Mouse (Mus musculus): ENCODE measurements around the gene Gm11444. TPM values are rescaled to one million over a fixed set of nuclear protein-coding genes. Genes with fewer than 3 reads are reported as not detected.
A peak's percentile ranks its signal among the peaks of the same experiment; 100 is the strongest.

The Gm11444 gene
- not detected in 2 replicates for polyA plus RNA-seq (2015; fragmentation: Nextera tagmentation; extraction: Ambion mirVana)

GRCm38 (mm10) chr11:85850233-85850632, at the start of gene Gm11444:
Gm11444 (minus strand) TSS chr11:85850333.
- H3K4me2 ChIP-seq (ENCODE audit: low read length), result no peak within 1 kb of the TSS
- H3K9me3 ChIP-seq (replicated peaks; ENCODE audit: control insufficient read depth, low read length, poor library complexity, severe bottlenecking), result no peaks in the 10 kb centered on the region
- H3K27ac ChIP-seq (ENCODE audit: low read length), result no peak within 1 kb of the TSS
- peaks cover 16% of the 10 kb centered on the region for H3K27me3 ChIP-seq (ENCODE audit: control insufficient read depth, insufficient read depth, low read depth, low read length)
- no peak within 1 kb of the TSS for H3K9ac ChIP-seq (ENCODE audit: low read depth, low read length)
- no peak for ATAC-seq
- H3K4me3 ChIP-seq (ENCODE audit: low read depth, low read length), result no peak within 1 kb of the TSS
- H3K4me1 ChIP-seq (ENCODE audit: control insufficient read depth, insufficient read depth, low read length), result no peaks in the 10 kb centered on the region
- WGBS, result 86% methylated on average over 6 of the region's 6 CpGs
- no peaks in the 10 kb centered on the region for H3K36me3 ChIP-seq (ENCODE audit: control insufficient read depth, insufficient read depth, low read length)

DNA sequence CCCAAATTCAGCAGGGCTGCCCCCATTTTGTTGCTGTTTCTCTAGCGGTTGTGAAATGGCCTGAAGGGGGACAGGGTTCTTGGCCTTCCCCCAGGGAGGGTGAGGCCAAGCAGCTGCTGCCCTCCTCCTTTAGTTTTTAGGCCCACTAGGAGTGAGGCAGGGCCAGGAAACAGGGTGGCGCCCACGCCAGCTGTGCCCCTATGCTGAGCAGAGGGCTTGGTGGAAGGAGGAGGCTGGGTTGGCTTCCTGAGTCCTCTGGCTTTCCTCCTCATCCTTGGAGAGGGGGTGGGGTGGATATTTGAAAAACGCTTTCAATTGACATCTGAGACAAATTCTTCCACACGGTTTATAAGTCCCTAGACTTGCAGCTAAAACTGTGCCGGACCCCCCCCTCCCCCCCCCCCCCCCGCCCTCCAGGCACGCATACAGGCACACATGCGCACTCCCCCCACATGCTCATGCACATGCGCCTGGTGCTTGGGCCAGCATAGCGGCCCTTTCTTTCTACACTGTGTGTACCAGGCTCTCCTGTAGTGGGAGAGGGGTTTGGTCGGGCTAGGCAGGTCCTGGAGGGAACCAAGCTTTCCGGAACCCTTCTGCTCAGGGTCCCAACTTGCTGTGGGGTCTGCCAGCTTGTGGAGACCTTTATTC, 46.3 kb upstream of the Gm11444 start:
- H3K4me1 ChIP-seq (ENCODE audit: control insufficient read depth, insufficient read depth, low read length), result peaks cover 5% of the 10 kb centered on the region
- no peak overlapping the region for H3K27ac ChIP-seq (ENCODE audit: low read length)
- ATAC-seq, result no peak
- peaks cover 71% of the 10 kb centered on the region for H3K27me3 ChIP-seq (ENCODE audit: control insufficient read depth, insufficient read depth, low read depth, low read length)
- no peak overlapping the region for H3K4me2 ChIP-seq (ENCODE audit: low read length)
- no peaks in the 10 kb centered on the region for H3K9me3 ChIP-seq (replicated peaks; ENCODE audit: control insufficient read depth, low read length, poor library complexity, severe bottlenecking)
- no peak overlapping the region for H3K9ac ChIP-seq (ENCODE audit: low read depth, low read length)
- H3K36me3 ChIP-seq (ENCODE audit: control insufficient read depth, insufficient read depth, low read length), result no peaks in the 10 kb centered on the region
- 33% methylated on average over 9 of the region's 13 CpGs for WGBS
- H3K4me3 ChIP-seq (ENCODE audit: low read depth, low read length), result no peak overlapping the region

DNA sequence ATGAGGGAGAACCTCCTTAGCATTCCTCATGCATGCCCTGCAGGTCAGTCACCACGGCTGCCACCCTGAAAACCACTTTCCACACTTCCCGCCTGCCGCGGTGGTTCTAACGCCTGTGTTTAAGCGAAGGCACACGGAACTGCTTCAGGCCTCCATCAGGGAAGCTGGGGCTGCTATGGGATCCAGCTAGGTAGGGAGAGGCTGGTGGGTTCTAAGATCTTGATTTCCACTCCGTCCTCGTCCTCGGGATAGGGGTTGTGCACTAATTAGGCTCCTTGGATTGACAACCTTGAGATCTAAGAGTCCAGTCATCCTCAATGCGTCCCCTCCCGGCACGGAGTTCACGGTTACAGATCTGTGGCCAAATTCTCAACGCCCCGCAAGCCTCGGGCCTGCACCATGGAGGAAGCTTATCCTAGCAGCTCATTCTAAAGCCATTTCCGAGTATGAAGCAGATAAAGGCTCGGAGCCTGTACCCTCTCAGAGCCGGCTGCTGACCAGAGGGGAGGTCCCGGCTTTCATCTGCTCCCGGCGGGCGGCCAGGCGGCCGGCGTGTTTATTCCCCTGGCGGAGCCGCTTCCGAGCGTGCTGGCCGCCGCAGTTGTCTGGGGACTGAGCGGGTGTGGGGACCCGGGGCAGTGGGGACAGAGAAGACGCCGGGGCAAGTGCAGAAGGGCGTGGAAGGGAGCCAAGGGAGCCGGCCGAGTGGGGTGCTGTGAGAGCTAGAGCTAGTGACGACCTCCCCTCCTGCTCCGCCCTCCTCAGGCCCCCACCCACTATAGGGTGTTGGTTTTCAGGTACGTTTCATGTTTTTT, 44.8 kb upstream of the Gm11444 start:
- Histone ChIP-seq H3K9ac (ENCODE audit: low read depth, low read length) (no peak overlapping the region), H3K9me3 (replicated peaks; ENCODE audit: control insufficient read depth, low read length, poor library complexity, severe bottlenecking) (no peaks in the 10 kb centered on the region), H3K27ac (ENCODE audit: low read length) (no peak overlapping the region), H3K4me3 (ENCODE audit: low read depth, low read length) (peak overlapping the region; percentile 7; the same call in 1 of the 2 replicates), H3K27me3 (ENCODE audit: control insufficient read depth, insufficient read depth, low read depth, low read length) (peaks cover 69% of the 10 kb centered on the region), H3K4me1 (ENCODE audit: control insufficient read depth, insufficient read depth, low read length) (peaks cover 5% of the 10 kb centered on the region), H3K36me3 (ENCODE audit: control insufficient read depth, insufficient read depth, low read length) (no peaks in the 10 kb centered on the region), H3K4me2 (ENCODE audit: low read length) (peak overlapping the region; percentile 39)
- WGBS, result under 1% methylated on average over 43 of the region's 43 CpGs
- ATAC-seq, result no peak

DNA sequence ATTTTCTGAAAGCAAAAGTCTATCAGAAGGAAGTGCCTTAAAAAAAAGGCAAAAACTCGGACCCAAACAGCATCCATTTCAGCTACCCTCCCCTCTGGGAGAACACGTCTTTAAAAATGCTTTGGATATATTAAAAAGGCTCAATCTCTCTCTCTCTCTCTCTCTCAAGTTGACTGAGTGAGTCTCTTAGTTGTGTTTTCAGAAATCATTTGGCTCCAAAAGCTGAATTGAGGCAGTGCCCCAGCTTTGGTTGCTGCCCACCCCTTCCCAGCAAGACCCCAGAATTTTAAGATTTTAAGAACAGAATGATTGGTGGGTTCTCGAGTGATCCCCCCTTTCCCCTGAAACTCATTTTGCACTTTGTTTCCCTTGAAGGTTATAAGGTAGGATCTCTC, 44.0 kb upstream of the Gm11444 start:
- H3K4me1 ChIP-seq (ENCODE audit: control insufficient read depth, insufficient read depth, low read length), result peaks cover 5% of the 10 kb centered on the region
- H3K4me3 ChIP-seq (ENCODE audit: low read depth, low read length), result no peak overlapping the region
- no peaks in the 10 kb centered on the region for H3K36me3 ChIP-seq (ENCODE audit: control insufficient read depth, insufficient read depth, low read length)
- H3K9ac ChIP-seq (ENCODE audit: low read depth, low read length), result no peak overlapping the region
- no peak overlapping the region for H3K27ac ChIP-seq (ENCODE audit: low read length)
- 9% methylated on average over 3 of the region's 3 CpGs for WGBS
- no peak for ATAC-seq
- H3K4me2 ChIP-seq (ENCODE audit: low read length), result no peak overlapping the region
- H3K9me3 ChIP-seq (replicated peaks; ENCODE audit: control insufficient read depth, low read length, poor library complexity, severe bottlenecking), result no peaks in the 10 kb centered on the region
- H3K27me3 ChIP-seq (ENCODE audit: control insufficient read depth, insufficient read depth, low read depth, low read length), result peaks cover 71% of the 10 kb centered on the region

DNA sequence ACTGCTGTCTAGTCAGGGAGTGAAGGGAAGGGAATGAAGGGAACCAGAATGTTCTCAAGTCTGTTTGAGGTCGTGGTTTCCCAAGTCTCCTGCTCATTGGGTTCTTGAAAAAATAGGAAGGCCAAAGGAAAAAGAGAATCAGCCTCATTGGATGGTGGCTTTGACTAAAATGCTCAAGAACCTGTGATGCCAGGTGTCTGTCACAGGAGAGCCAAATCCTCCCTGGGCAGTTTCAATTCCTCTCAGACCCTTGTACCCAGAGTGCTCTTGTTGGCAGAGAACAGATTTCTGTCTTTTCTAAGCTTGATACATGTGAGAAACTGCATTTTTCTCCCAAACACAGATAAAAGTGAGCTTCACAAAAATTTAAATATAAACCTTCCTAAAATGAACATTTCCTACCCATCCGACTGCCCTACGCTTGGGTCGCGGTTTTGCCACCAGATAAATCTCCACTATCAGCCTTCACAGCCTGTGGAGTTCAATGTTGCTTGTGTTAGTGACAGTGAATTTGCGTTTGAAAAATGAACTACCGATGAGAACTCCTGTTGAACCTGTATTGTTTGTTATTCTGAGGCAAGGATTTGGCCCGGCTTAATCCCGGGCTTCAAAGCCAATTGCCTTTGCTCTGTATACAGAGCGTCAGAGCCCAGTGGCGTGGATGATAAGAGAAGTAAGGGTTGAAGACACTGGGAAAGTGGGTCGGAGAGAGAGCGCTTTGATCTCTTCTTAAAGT, 43.4 kb upstream of the Gm11444 start:
- Histone ChIP-seq H3K27ac (ENCODE audit: low read length) (no peak overlapping the region), H3K27me3 (ENCODE audit: control insufficient read depth, insufficient read depth, low read depth, low read length) (peaks cover 73% of the 10 kb centered on the region)
- whole genome bisulfite sequencing, result 4% methylated on average over 13 of the region's 13 CpGs

GRCm38 (mm10) chr11:85892771-85893170, 42.6 kb upstream of the Gm11444 start:
- no peak overlapping the region for H3K4me3 ChIP-seq (ENCODE audit: low read depth, low read length)
- WGBS, result 1% methylated on average over 6 of the region's 6 CpGs
- H3K36me3 ChIP-seq (ENCODE audit: control insufficient read depth, insufficient read depth, low read length), result no peaks in the 10 kb centered on the region
- H3K27ac ChIP-seq (ENCODE audit: low read length), result no peak overlapping the region
- no peak overlapping the region for H3K9ac ChIP-seq (ENCODE audit: low read depth, low read length)
- H3K27me3 ChIP-seq (ENCODE audit: control insufficient read depth, insufficient read depth, low read depth, low read length), result peaks cover 69% of the 10 kb centered on the region
- H3K9me3 ChIP-seq (replicated peaks; ENCODE audit: control insufficient read depth, low read length, poor library complexity, severe bottlenecking), result no peaks in the 10 kb centered on the region
- peaks cover 5% of the 10 kb centered on the region for H3K4me1 ChIP-seq (ENCODE audit: control insufficient read depth, insufficient read depth, low read length)
- no peak overlapping the region for H3K4me2 ChIP-seq (ENCODE audit: low read length)
- ATAC-seq, result no peak

More for the DNA sequence above, 43.4 kb upstream of the Gm11444 start:
- H3K9ac ChIP-seq (ENCODE audit: low read depth, low read length), result no peak overlapping the region
- H3K9me3 ChIP-seq (replicated peaks; ENCODE audit: control insufficient read depth, low read length, poor library complexity, severe bottlenecking), result no peaks in the 10 kb centered on the region
- H3K4me3 ChIP-seq (ENCODE audit: low read depth, low read length), result no peak overlapping the region
- H3K4me1 ChIP-seq (ENCODE audit: control insufficient read depth, insufficient read depth, low read length), result peaks cover 5% of the 10 kb centered on the region
- H3K36me3 ChIP-seq (ENCODE audit: control insufficient read depth, insufficient read depth, low read length), result no peaks in the 10 kb centered on the region
- ATAC-seq, result no peak
- no peak overlapping the region for H3K4me2 ChIP-seq (ENCODE audit: low read length)

GRCm38 (mm10) chr11:85891692-85892040, 41.5 kb upstream of the Gm11444 start:
- WGBS, result 3% methylated on average over 2 of the region's 2 CpGs
- H3K4me2 ChIP-seq (ENCODE audit: low read length), result no peak overlapping the region
- no peaks in the 10 kb centered on the region for H3K9me3 ChIP-seq (replicated peaks; ENCODE audit: control insufficient read depth, low read length, poor library complexity, severe bottlenecking)
- no peak overlapping the region for H3K9ac ChIP-seq (ENCODE audit: low read depth, low read length)
- H3K27ac ChIP-seq (ENCODE audit: low read length), result no peak overlapping the region
- no peak overlapping the region for H3K4me3 ChIP-seq (ENCODE audit: low read depth, low read length)
- no peak for ATAC-seq
- peaks cover 64% of the 10 kb centered on the region for H3K27me3 ChIP-seq (ENCODE audit: control insufficient read depth, insufficient read depth, low read depth, low read length)
- H3K4me1 ChIP-seq (ENCODE audit: control insufficient read depth, insufficient read depth, low read length), result peaks cover 5% of the 10 kb centered on the region
- no peaks in the 10 kb centered on the region for H3K36me3 ChIP-seq (ENCODE audit: control insufficient read depth, insufficient read depth, low read length)

DNA sequence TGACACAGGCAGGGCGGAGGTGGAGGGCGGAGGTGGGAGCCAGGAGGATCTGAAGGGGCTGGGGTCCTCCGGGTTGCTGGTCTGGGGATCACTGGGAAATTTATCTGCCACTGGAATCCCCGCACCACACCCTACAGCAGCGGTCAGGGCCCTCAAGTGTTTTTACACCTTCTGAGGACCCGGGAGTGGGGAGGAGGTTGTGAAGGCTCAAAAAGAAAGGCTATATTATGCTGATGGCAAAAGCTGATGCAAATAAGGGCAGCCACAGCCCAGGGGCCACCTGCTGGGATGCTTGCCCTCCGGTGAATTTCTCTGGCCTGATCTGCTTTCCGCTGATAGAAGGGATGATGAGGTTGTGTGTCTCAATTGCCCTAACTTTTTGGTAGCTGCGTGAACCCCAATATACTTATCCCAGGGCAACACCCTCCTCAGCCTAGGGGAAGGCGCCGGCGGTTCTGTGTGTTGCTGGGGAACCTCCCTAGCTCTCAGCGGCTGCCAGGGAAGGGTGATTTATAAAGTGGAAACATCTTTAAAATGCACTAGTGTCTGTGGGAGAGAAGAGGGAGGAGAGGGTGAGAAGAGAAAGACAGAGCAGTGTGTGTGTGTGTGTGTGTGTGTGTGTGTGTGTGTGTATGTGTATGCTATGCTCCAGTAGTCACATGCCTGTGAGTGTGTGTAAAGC, 41.0 kb upstream of the Gm11444 start:
- no peak for ATAC-seq
- 1% methylated on average over 13 of the region's 13 CpGs for WGBS

More for the DNA sequence above, 41.0 kb upstream of the Gm11444 start:
- Histone ChIP-seq H3K4me3 (ENCODE audit: low read depth, low read length) (no peak overlapping the region), H3K36me3 (ENCODE audit: control insufficient read depth, insufficient read depth, low read length) (no peaks in the 10 kb centered on the region), H3K9ac (ENCODE audit: low read depth, low read length) (no peak overlapping the region), H3K27me3 (ENCODE audit: control insufficient read depth, insufficient read depth, low read depth, low read length) (peaks cover 63% of the 10 kb centered on the region), H3K4me2 (ENCODE audit: low read length) (no peak overlapping the region), H3K4me1 (ENCODE audit: control insufficient read depth, insufficient read depth, low read length) (peaks cover 5% of the 10 kb centered on the region), H3K9me3 (replicated peaks; ENCODE audit: control insufficient read depth, low read length, poor library complexity, severe bottlenecking) (no peaks in the 10 kb centered on the region), H3K27ac (ENCODE audit: low read length) (no peak overlapping the region)

Measured in midbrain, embryonic 16.5 days (tissue).